13 mouse cellular contexts compared by ENCODE assay signal in genomic region chr11:107778859-107779258, GRCm38 (mm10). TPM values are rescaled to one million over a fixed set of nuclear protein-coding genes. Genes with fewer than 3 reads are reported as not detected.
DNase-seq lines count a peak whose midpoint lies in the region; ATAC-seq lines count a peak whose summit lies in the region.
"Had no signal": no experiment of that assay in that cellular context is flagged by ENCODE, and none has a peak within 500 bp of the region (broad histone marks: within the 10 kb centered on the region; RNA-seq: fewer than 3 reads in every experiment).

No protein-coding gene starts in this region.

- H3K4me2 ChIP-seq in neural tube, embryonic 11.5 days (ENCODE audit: low read depth) = no peak overlapping the region
- H3K4me2 ChIP-seq in midbrain, embryonic 12.5 days (replicated peaks) = no peak overlapping the region
- H3K4me2 ChIP-seq: lung, embryonic 14.5 days had no signal

- no peaks in the 10 kb centered on the region for H3K27me3 ChIP-seq in neural tube, embryonic 11.5 days (ENCODE audit: control insufficient read depth, insufficient read depth, low read length)
- no peaks in the 10 kb centered on the region; the same call in 1 of the 2 replicates for H3K27me3 ChIP-seq in midbrain, embryonic 12.5 days

- WGBS in neural tube, embryonic 11.5 days = 53% methylated on average over 9 of the region's 9 CpGs
- WGBS in midbrain, embryonic 12.5 days = 31% methylated on average over 9 of the region's 9 CpGs

- no peaks in the 10 kb centered on the region for H3K36me3 ChIP-seq in neural tube, embryonic 11.5 days (ENCODE audit: control insufficient read depth, insufficient read depth, low read length)
- 0 out of 2 replicates have a peak, but pooled peaks cover 2% of the 10 kb centered on the region for H3K36me3 ChIP-seq in midbrain, embryonic 12.5 days

- DNase-seq in cerebellum, adult 9-10 months = peak; percentile 17
- peak; percentile 30 for DNase-seq in neural tube, embryonic 11.5 days (ENCODE audit: low spot score)
- no peak for DNase-seq in neural tube, embryonic 10.5 days (ENCODE audit: extremely low spot score, low spot score)
- peak; percentile 88 for DNase-seq in retina, postnatal 1 day
- DNase-seq in urinary bladder, postnatal 4 days (ENCODE audit: low spot score in 2 of 2) = no peak
- DNase-seq: adrenal gland, adult 8-10 months; liver; lung, embryonic 14.5 days had no signal

- H3K9ac ChIP-seq in neural tube, embryonic 11.5 days (ENCODE audit: low read length) = no peak overlapping the region
- no peak overlapping the region for H3K9ac ChIP-seq in midbrain, embryonic 12.5 days (replicated peaks)
- H3K9ac ChIP-seq: lung, embryonic 14.5 days had no signal

- H3K27ac ChIP-seq in neural tube, embryonic 11.5 days (ENCODE audit: low read depth, low read length) = no peak overlapping the region
- peak overlapping the region; percentile 79 for H3K27ac ChIP-seq in midbrain, embryonic 12.5 days (replicated peaks)
- H3K27ac ChIP-seq: kidney, postnatal 0 days; left cerebral cortex, adult 2 months had no signal

- no peaks in the 10 kb centered on the region for H3K9me3 ChIP-seq in neural tube, embryonic 11.5 days (ENCODE audit: control insufficient read depth, low read length)
- no peaks in the 10 kb centered on the region for H3K9me3 ChIP-seq in midbrain, embryonic 12.5 days

- H3K4me3 ChIP-seq in neural tube, embryonic 11.5 days (ENCODE audit: low read depth, low read length) = no peak overlapping the region
- no peak overlapping the region for H3K4me3 ChIP-seq in midbrain, embryonic 12.5 days
- H3K4me3 ChIP-seq: left cerebral cortex, adult 2 months had no signal

- ATAC-seq in cerebellum, adult (ENCODE audit: insufficient number of reproducible peaks, low FRiP score, low TSS enrichment) = no peak
- ATAC-seq in neural tube, embryonic 11.5 days (ENCODE audit: insufficient read depth, low FRiP score, low TSS enrichment) = no peak
- peak; percentile 63 for ATAC-seq in midbrain, embryonic 12.5 days (ENCODE audit: low FRiP score, low read depth)
- ATAC-seq in inflammation-experienced regulatory T-cells, adult 6 months = no peak

- peaks cover 10% of the 10 kb centered on the region for H3K4me1 ChIP-seq in neural tube, embryonic 11.5 days (ENCODE audit: control insufficient read depth, insufficient read depth, low read length)
- peaks cover 55% of the 10 kb centered on the region for H3K4me1 ChIP-seq in midbrain, embryonic 12.5 days

RNA-seq across cellular contexts. Expression of gene Cacng4, which starts 15.5 kb away (rescaled TPM):
- 25.6 and 30.0 TPM in 2 replicates for polyA plus RNA-seq in neural tube, embryonic 11.5 days (2014; fragmentation: Nextera tagmentation; extraction: Ambion mirVana)
- polyA plus RNA-seq in midbrain, embryonic 12.5 days (2016; fragmentation: Nextera tagmentation; extraction: Ambion mirVana) = 26.3 and 27.1 TPM in 2 replicates
- polyA plus RNA-seq in inflammation-experienced regulatory T-cells, adult 6 months (2017; shearing (Covaris generic)) = not detected

Comparison
In these comparisons a context has a peak if more than half of its experiments do, and no peak if none do; other contexts are left out.
1. DNase-seq: peak in cerebellum, adult 9-10 months (single experiment), neural tube, embryonic 11.5 days (single experiment) and retina, postnatal 1 day (single experiment); none in neural tube, embryonic 10.5 days (single experiment) and urinary bladder, postnatal 4 days (0 of 2).
2. RNA of gene Cacng4, which starts 15.5 kb away (polyA plus RNA-seq): 25.6 to 30.0 TPM in neural tube, embryonic 11.5 days and 26.3 to 27.1 TPM in midbrain, embryonic 12.5 days; not detected in inflammation-experienced regulatory T-cells, adult 6 months; every median in the first group is over 10 times any median in the second.